Mouse (Mus musculus) forebrain, embryonic 14.5 days (tissue): Measurements from ENCODE around the gene Grtp1. TPM values are rescaled to one million over a fixed set of nuclear protein-coding genes. Genes with fewer than 3 reads are reported as not detected.
A peak's percentile ranks its signal among the peaks of the same experiment; 100 is the strongest.

Experiments
- ATAC-seq: fragments of 200-750 bp; cut with Nextera tagmentation; 2 replicates; pipeline ENCODE4 v1.8.0; 2017; ENCODE audit warnings: mild to moderate bottlenecking, moderate library complexity
- DNase-seq: peaks from one replicate; pipeline ENCODE4 v3.0.0-alpha.2; 2015; ENCODE audit warnings: low spot score
- H3K27ac ChIP-seq: fragments of 300-500 bp; sonication (generic); 2 replicates; pipeline ENCODE4 v1.5.1; 2014; ENCODE audit warnings: low read depth, mild to moderate bottlenecking, control low read depth, low read length, moderate library complexity
- H3K27me3 ChIP-seq: fragments of 300-500 bp; sonication (generic); replicated peaks from 2 replicates; pipeline ENCODE4 v1.6.1; 2014; ENCODE audit warnings: low read length, control low read depth, mixed read lengths; ENCODE audit not compliant: control insufficient read depth, insufficient read depth
- H3K36me3 ChIP-seq: fragments of 300-500 bp; sonication (generic); 2 replicates; pipeline ENCODE4 v1.6.1; 2014; ENCODE audit warnings: low read length, control low read depth; ENCODE audit not compliant: control insufficient read depth, insufficient read depth
- H3K4me1 ChIP-seq: fragments of 300-500 bp; sonication (generic); 2 replicates; pipeline ENCODE4 v1.6.1; 2014; ENCODE audit warnings: antibody characterized with exemption, low read length, control low read depth; ENCODE audit not compliant: control insufficient read depth, insufficient read depth
- H3K4me2 ChIP-seq: fragments of 300-500 bp; sonication (generic); 2 replicates; pipeline ENCODE4 v1.6.1; 2014; ENCODE audit warnings: mild to moderate bottlenecking, control low read depth, low read length
- H3K4me3 ChIP-seq: fragments of 300-500 bp; sonication (generic); 2 replicates; pipeline ENCODE4 v1.5.1; 2014; ENCODE audit warnings: low read depth, low read length, control low read depth
- H3K9ac ChIP-seq: fragments of 300-500 bp; sonication (generic); 2 replicates; pipeline ENCODE4 v1.6.1; 2014; ENCODE audit warnings: mild to moderate bottlenecking, low read length, control low read depth, moderate library complexity
- H3K9me3 ChIP-seq: fragments of 300-500 bp; sonication (generic); replicated peaks from 2 replicates; pipeline ENCODE4 v1.6.1; 2016; ENCODE audit warnings: low read length, control low read depth, mixed read lengths; ENCODE audit not compliant: control insufficient read depth
- WGBS: fragments of 180-500 bp; shearing (Covaris S2); extraction: QIAGEN DNeasy Blood & Tissue Kit; methylation state at CpG from one replicate; pipeline ENCODE4 v1.1.7; 2014; 5-methylcytosine and 5-hydroxymethylcytosine counted together
- polyA plus RNA-seq: library from polyadenylated mRNA; unstranded; fragments of >200 nt; fragmentation: Nextera tagmentation; extraction: Ambion mirVana; gene quantifications from 2 replicates; pipeline ENCODE4 v1.2.1, GENCODE M21; 2014

Gene Grtp1
- polyA plus RNA-seq, 1 experiment from 2014 or later: 27.6 TPM

GRCm38 (mm10) chr8:13201013-13201334, 554 bp upstream of the Grtp1 start:
- Histone ChIP-seq H3K36me3 (0 out of 2 replicates have a peak, but pooled peaks cover 4% of the 10 kb centered on the region), H3K4me3 (peak overlapping the region; percentile 78), H3K4me1 (peaks cover 9% of the 10 kb centered on the region; the same call in 1 of the 2 replicates), H3K4me2 (peak overlapping the region; percentile 85), H3K27me3 (peaks cover 24% of the 10 kb centered on the region), H3K27ac (no peak overlapping the region), H3K9me3 (no peaks in the 10 kb centered on the region), H3K9ac (peak overlapping the region; percentile 75)
- DNase-seq (peak; percentile 14), ATAC-seq (no peak)
- WGBS: under 1% methylated on average over 18 of the region's 18 CpGs

- Histone ChIP-seq H3K9ac (peak overlapping the region; percentile 75), H3K4me1 (peaks cover 9% of the 10 kb centered on the region), H3K4me3 (peak overlapping the region; percentile 78), H3K4me2 (peak overlapping the region; percentile 85), H3K27me3 (peaks cover 24% of the 10 kb centered on the region), H3K9me3 (no peaks in the 10 kb centered on the region), H3K36me3 (0 out of 2 replicates have a peak, but pooled peaks cover 4% of the 10 kb centered on the region), H3K27ac (no peak overlapping the region)
- WGBS: 27% methylated on average over 14 of the region's 14 CpGs
- no peak for DNase-seq
- peak; percentile 10; the same call in 1 of the 2 replicates for ATAC-seq
These were observed 897 bp downstream of the Grtp1 start for GRCm38 (mm10) chr8:13199385-13200061.

- H3K9ac ChIP-seq: no peak overlapping the region
- peaks cover 17% of the 10 kb centered on the region for H3K27me3 ChIP-seq
- H3K27ac ChIP-seq: no peak overlapping the region
- WGBS: 84% methylated on average over 5 of the region's 5 CpGs
- H3K4me1 ChIP-seq: peaks cover 9% of the 10 kb centered on the region
- H3K36me3 ChIP-seq: 0 out of 2 replicates have a peak, but pooled peaks cover 4% of the 10 kb centered on the region
- ATAC-seq (no peak), DNase-seq (no peak)
- no peaks in the 10 kb centered on the region for H3K9me3 ChIP-seq
- H3K4me2 ChIP-seq: no peak overlapping the region
- no peak overlapping the region for H3K4me3 ChIP-seq
These were observed 2.9 kb downstream of the Grtp1 start for GRCm38 (mm10) chr8:13197493-13197892.

- H3K27ac ChIP-seq: peak overlapping the region; percentile 44; the same call in 1 of the 2 replicates
- H3K36me3 ChIP-seq: peaks cover 8% of the 10 kb centered on the region
- WGBS: 7% methylated on average over 10 of the region's 10 CpGs
- ATAC-seq: peak; percentile 71
- no peaks in the 10 kb centered on the region for H3K9me3 ChIP-seq
- H3K4me1 ChIP-seq: peaks cover 4% of the 10 kb centered on the region; the same call in 1 of the 2 replicates
- peak; percentile 66 for DNase-seq
- H3K4me3 ChIP-seq: no peak overlapping the region
- H3K27me3 ChIP-seq: no peaks in the 10 kb centered on the region
- H3K4me2 ChIP-seq: no peak overlapping the region
- peak overlapping the region; percentile 48 for H3K9ac ChIP-seq
These were observed 5.6 kb downstream of the Grtp1 start for GRCm38 (mm10) chr8:13194818-13195217.

DNA sequence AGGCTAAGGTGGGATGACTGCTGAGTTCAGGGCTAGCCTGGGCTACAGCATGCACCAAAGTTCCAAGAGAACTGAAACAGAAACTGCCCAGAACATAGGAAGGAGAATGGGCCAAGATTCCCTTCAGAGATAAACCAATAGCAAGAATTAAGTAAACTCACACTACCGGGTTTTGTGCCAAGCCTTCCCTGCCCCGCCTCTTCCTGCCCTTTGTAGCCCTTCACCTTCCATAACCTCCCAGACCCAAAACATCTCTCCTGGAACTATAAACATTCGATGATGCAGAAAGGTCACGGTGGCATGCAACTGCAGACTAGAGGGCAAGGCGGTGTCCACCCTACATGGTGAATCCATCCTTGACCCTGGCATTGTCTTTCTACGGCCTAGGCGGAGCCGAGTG, 10.2 kb downstream of the Grtp1 start:
- H3K4me2 ChIP-seq: no peak overlapping the region
- H3K9ac ChIP-seq: no peak overlapping the region
- no peak overlapping the region for H3K27ac ChIP-seq
- no peaks in the 10 kb centered on the region for H3K9me3 ChIP-seq
- 93% methylated on average over 8 of the region's 8 CpGs for WGBS
- no peak overlapping the region for H3K4me3 ChIP-seq
- ATAC-seq (no peak), DNase-seq (no peak)
- H3K36me3 ChIP-seq: peaks cover 16% of the 10 kb centered on the region
- H3K27me3 ChIP-seq: no peaks in the 10 kb centered on the region
- H3K4me1 ChIP-seq: no peaks in the 10 kb centered on the region; the same call in 1 of the 2 replicates

- 95% methylated on average over 1 of the region's 1 CpGs for WGBS
These were observed 11.6 kb downstream of the Grtp1 start for GRCm38 (mm10) chr8:13188857-13189256.

GRCm38 (mm10) chr8:13188052-13188555, 12.3 kb downstream of the Grtp1 start:
- H3K27me3 ChIP-seq: no peaks in the 10 kb centered on the region
- no peak overlapping the region for H3K4me2 ChIP-seq
- WGBS: 85% methylated on average over 13 of the region's 13 CpGs
- ATAC-seq: no peak
- H3K9me3 ChIP-seq: no peaks in the 10 kb centered on the region
- H3K4me1 ChIP-seq: no peaks in the 10 kb centered on the region
- no peak overlapping the region for H3K27ac ChIP-seq
- no peak overlapping the region for H3K4me3 ChIP-seq
- no peak for DNase-seq
- peaks cover 24% of the 10 kb centered on the region for H3K36me3 ChIP-seq
- H3K9ac ChIP-seq: no peak overlapping the region; the same call in 1 of the 2 replicates

More at GRCm38 (mm10) chr8:13188857-13189256, 11.6 kb downstream of the Grtp1 start:
- no peak for ATAC-seq
- Histone ChIP-seq H3K9ac (no peak overlapping the region), H3K4me2 (no peak overlapping the region), H3K27me3 (no peaks in the 10 kb centered on the region), H3K9me3 (no peaks in the 10 kb centered on the region), H3K27ac (no peak overlapping the region), H3K36me3 (peaks cover 24% of the 10 kb centered on the region), H3K4me3 (no peak overlapping the region), H3K4me1 (no peaks in the 10 kb centered on the region)
- no peak for DNase-seq

DNA sequence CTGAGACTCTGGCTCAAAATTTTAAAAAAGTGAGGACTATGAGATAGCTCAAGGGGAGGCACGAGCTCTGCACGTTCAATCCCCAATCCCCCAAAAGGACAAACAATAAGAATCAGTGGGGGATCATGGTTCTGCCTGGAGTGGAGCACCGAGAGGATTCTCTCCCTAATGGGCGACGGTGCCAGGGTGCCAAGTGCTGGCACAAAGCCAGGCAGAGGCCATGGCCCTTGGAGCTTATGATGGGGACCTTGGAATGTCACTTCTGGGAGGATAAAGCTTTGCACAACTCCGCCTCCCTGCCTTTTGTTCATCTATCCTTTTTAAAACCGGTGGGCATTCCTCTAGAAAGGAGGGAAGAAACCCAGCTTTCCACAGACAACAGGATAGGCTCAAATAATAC, 12.8 kb downstream of the Grtp1 start:
- 34% methylated on average over 7 of the region's 7 CpGs for WGBS
- H3K9ac ChIP-seq: no peak overlapping the region; the same call in 1 of the 2 replicates

GRCm38 (mm10) chr8:13187229-13187628, 13.2 kb downstream of the Grtp1 start:
- no peak overlapping the region for H3K27ac ChIP-seq
- ATAC-seq (no peak), DNase-seq (no peak)
- H3K4me1 ChIP-seq: no peaks in the 10 kb centered on the region
- no peak overlapping the region for H3K4me3 ChIP-seq
- no peaks in the 10 kb centered on the region for H3K27me3 ChIP-seq
- H3K9me3 ChIP-seq: no peaks in the 10 kb centered on the region
- no peak overlapping the region for H3K4me2 ChIP-seq
- no peak overlapping the region for H3K9ac ChIP-seq
- peaks cover 26% of the 10 kb centered on the region for H3K36me3 ChIP-seq
- 85% methylated on average over 9 of the region's 9 CpGs for WGBS

More for the DNA sequence above, 12.8 kb downstream of the Grtp1 start:
- no peak for ATAC-seq
- Histone ChIP-seq H3K4me3 (no peak overlapping the region), H3K27me3 (no peaks in the 10 kb centered on the region), H3K9me3 (no peaks in the 10 kb centered on the region), H3K4me2 (no peak overlapping the region), H3K27ac (no peak overlapping the region), H3K36me3 (peaks cover 24% of the 10 kb centered on the region), H3K4me1 (no peaks in the 10 kb centered on the region)
- DNase-seq: no peak
